Mouse (Mus musculus) intestine, embryonic 15.5 days (tissue): ENCODE results near the gene Car9. TPM values are rescaled to one million over a fixed set of nuclear protein-coding genes. Genes with fewer than 3 reads are reported as not detected.

Source experiments
- ATAC-seq: fragments of 200-750 bp; cut with Nextera tagmentation; 2 replicates; pipeline ENCODE4 v1.8.0; 2017; ENCODE audit warnings: moderate TSS enrichment, moderate library complexity
- H3K27ac ChIP-seq: fragments of 300-500 bp; sonication (generic); 2 replicates; pipeline ENCODE4 v1.5.1; 2015; ENCODE audit warnings: mild to moderate bottlenecking, inconsistent platforms
- H3K27me3 ChIP-seq: fragments of 300-500 bp; sonication (generic); replicated peaks from 2 replicates; pipeline ENCODE4 v1.6.1; 2015; ENCODE audit warnings: inconsistent platforms
- H3K36me3 ChIP-seq: fragments of 300-500 bp; sonication (generic); 2 replicates; pipeline ENCODE4 v1.6.1; 2015; ENCODE audit warnings: inconsistent platforms
- H3K4me1 ChIP-seq: fragments of 300-500 bp; sonication (generic); replicated peaks from 2 replicates; pipeline ENCODE4 v1.6.1; 2015; ENCODE audit warnings: inconsistent platforms
- H3K4me2 ChIP-seq: fragments of 300-500 bp; sonication (generic); replicated peaks from 2 replicates; pipeline ENCODE4 v1.6.1; 2015; ENCODE audit warnings: mild to moderate bottlenecking, inconsistent platforms
- H3K4me3 ChIP-seq: fragments of 300-500 bp; sonication (generic); replicated peaks from 2 replicates; pipeline ENCODE4 v1.5.1; 2015; ENCODE audit warnings: inconsistent platforms
- H3K9ac ChIP-seq: fragments of 300-500 bp; sonication (generic); 2 replicates; pipeline ENCODE4 v1.6.1; 2015; ENCODE audit warnings: inconsistent platforms
- H3K9me3 ChIP-seq: fragments of 300-500 bp; sonication (generic); 2 replicates; pipeline ENCODE4 v1.6.1; 2016; ENCODE audit warnings: inconsistent platforms
- WGBS: fragments of 180-500 bp; shearing (Covaris S2); methylation state at CpG from one replicate; pipeline ENCODE4 v1.1.7; 2015; 5-methylcytosine and 5-hydroxymethylcytosine counted together
- polyA plus RNA-seq: library from polyadenylated mRNA; unstranded; fragments of >200 nt; fragmentation: Nextera tagmentation; extraction: Ambion mirVana; gene quantifications from 2 replicates; pipeline ENCODE4 v1.2.1, GENCODE M21; 2015

Gene Car9
- 18.0 and 30.0 TPM in 2 replicates for polyA plus RNA-seq

DNA sequence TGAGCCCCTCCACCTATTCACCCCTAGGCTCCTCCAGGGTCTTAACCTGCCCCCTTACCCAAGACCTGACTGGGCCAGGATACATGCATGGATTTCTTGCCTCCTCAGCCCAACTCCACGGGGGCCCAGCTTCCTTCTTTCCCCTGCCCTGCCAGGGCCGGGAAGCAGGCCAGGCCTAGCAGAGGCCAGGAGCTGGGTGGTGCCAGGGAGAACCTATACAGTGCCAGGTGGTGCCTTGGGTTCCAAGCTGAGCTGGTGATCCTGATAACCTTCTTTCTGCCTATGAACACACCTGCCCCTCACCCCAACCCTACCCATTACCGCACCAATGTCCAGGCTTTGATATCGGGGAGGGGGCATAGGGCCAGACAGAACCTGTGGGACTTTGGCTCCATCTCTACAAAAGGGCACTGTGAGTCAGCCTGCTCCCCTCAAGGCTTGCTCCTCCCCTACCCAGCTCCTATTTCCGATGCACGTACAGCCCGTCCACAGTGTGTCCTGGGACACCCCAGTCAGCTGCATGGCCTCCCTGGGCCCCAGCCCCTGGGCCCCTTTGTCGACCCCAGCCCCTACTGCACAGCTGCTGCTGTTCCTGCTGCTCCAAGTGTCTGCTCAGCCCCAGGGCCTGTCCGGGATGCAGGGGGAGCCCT is at the start of gene Car9:
Car9 (plus strand) TSS at position 431 of the 650 bp plus-strand sequence.
- Histone ChIP-seq H3K4me3 (peak within 1 kb of the TSS; percentile 53), H3K27me3 (no peaks in the 10 kb centered on the region), H3K9ac (peak within 1 kb of the TSS; percentile 58), H3K4me1 (peaks cover 32% of the 10 kb centered on the region), H3K36me3 (no peaks in the 10 kb centered on the region), H3K27ac (peak within 1 kb of the TSS; percentile 41), H3K4me2 (peak within 1 kb of the TSS; percentile 87), H3K9me3 (no peaks in the 10 kb centered on the region)
- ATAC-seq = peak; percentile 16; the same call in 1 of the 2 replicates
- 52% methylated on average over 9 of the region's 9 CpGs for WGBS

DNA sequence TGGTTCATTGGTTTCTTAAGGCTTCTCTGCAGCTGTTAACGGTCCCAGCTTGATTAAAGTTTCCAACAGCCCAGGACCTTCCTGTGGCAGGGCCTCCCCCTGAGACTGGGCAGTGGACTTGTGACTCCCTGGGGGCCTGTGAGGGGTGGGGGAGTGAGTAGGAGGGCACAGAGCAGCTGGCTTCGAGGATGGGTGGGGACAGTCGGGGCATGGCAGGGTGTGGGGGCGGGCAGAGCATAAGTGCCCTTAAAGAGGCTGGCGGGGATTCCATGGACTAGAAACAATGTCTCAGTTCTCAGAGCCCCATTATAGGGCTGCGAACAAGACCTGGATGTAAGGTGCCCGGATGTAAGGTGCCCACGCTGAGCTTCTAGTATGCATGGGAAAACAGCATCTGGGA is 49.6 kb upstream of the Car9 start:
- no peak overlapping the region for H3K4me3 ChIP-seq
- H3K4me2 ChIP-seq = no peak overlapping the region
- H3K27ac ChIP-seq = no peak overlapping the region
- no peak overlapping the region for H3K9ac ChIP-seq
- no peaks in the 10 kb centered on the region for H3K9me3 ChIP-seq
- WGBS = 23% methylated on average over 8 of the region's 8 CpGs
- H3K36me3 ChIP-seq = no peaks in the 10 kb centered on the region
- peaks cover 18% of the 10 kb centered on the region for H3K4me1 ChIP-seq
- ATAC-seq = no peak
- peaks cover 17% of the 10 kb centered on the region for H3K27me3 ChIP-seq

DNA sequence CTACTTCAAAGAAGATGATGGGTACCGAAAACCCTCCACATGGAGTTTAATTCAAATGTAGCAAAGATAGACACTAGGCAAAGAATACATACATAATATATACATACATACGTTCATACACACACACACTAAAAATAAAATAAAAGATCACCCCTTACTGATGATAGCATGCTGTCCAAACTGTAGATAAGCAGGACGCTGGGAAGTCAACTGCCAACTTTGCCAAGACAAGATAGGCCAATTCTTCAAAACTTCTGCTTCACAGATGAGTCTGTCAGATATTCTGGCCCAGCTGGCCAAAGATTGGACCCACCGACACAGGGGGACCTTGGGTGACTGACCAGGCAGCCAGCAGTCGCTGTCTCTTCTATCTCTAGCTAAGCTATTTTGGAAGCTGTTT is 43.7 kb upstream of the Car9 start:
- 91% methylated on average over 5 of the region's 5 CpGs for WGBS
- H3K9ac ChIP-seq = no peak overlapping the region
- ATAC-seq = no peak
- no peaks in the 10 kb centered on the region for H3K27me3 ChIP-seq
- H3K4me1 ChIP-seq = no peaks in the 10 kb centered on the region
- no peak overlapping the region for H3K4me3 ChIP-seq
- H3K9me3 ChIP-seq = no peaks in the 10 kb centered on the region
- H3K27ac ChIP-seq = no peak overlapping the region
- no peak overlapping the region for H3K4me2 ChIP-seq
- H3K36me3 ChIP-seq = no peaks in the 10 kb centered on the region

DNA sequence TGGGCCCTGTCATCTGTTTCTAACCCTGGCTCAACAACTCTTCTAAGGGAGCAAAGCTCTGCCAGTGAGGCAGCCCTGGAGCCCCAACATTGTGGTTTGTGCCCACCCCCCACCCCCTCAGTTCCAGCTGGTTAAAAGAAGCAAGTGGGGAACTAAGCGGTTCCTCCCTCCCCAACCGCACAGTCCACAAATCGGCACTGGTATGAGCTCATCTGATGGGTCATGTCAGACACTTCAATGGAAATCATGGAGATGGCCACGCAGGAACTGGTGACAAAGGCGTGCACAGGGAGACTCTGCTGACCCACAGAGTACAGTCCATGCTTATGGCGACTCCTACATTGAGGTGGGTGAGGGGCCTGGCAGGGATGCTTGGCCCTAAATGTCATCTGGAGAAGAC is 40.8 kb upstream of the Car9 start:
- H3K27me3 ChIP-seq = no peaks in the 10 kb centered on the region
- H3K27ac ChIP-seq = no peak overlapping the region
- H3K4me1 ChIP-seq = no peaks in the 10 kb centered on the region
- no peak overlapping the region for H3K4me2 ChIP-seq
- no peaks in the 10 kb centered on the region for H3K9me3 ChIP-seq
- H3K36me3 ChIP-seq = no peaks in the 10 kb centered on the region
- no peak for ATAC-seq
- no peak overlapping the region for H3K4me3 ChIP-seq
- WGBS = 87% methylated on average over 6 of the region's 6 CpGs
- H3K9ac ChIP-seq = no peak overlapping the region

DNA sequence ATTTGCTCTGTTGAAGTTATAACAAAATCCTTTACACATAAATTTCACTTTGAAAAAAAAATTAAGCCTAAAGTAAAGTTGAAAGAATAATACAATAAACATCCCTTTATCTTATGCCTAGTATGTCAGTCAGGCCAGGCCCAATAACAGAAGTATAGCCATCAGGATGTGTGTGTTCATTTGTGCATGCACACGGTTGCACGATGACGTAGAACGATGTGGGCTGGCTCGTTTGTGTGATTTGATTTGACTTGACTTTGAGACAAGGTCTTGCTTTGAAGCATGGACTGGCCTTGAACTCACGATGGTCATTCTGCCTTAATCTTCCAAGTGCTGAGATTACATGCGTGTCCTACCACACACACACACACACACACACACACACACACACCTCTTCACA is 39.9 kb upstream of the Car9 start:
- Histone ChIP-seq H3K36me3 (no peaks in the 10 kb centered on the region), H3K27me3 (no peaks in the 10 kb centered on the region), H3K4me1 (no peaks in the 10 kb centered on the region), H3K9ac (no peak overlapping the region), H3K27ac (no peak overlapping the region), H3K4me2 (no peak overlapping the region), H3K9me3 (no peaks in the 10 kb centered on the region), H3K4me3 (no peak overlapping the region)
- WGBS = 85% methylated on average over 7 of the region's 7 CpGs
- ATAC-seq = no peak

DNA sequence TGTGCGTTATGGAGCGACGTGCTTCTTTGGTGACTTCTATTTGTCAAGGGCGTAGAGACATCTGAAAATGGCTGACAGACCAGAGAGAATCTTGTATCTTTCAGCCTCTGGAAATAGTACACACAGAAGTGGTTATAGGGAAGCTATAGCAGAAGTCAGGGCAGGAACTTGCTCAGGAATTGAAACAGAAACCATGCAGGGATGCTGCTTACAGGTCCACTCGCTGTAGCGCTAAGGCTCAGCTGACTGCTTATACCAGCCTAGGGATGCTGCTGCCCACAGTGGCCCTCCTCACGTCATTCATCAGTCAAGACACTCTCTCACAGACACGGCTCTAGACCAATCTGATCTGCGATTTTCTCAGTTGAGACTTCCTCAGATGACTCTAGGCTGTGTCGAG is 36.5 kb upstream of the Car9 start:
- no peaks in the 10 kb centered on the region for H3K27me3 ChIP-seq
- WGBS = 86% methylated on average over 10 of the region's 10 CpGs
- no peak for ATAC-seq
- no peak overlapping the region for H3K4me2 ChIP-seq
- no peaks in the 10 kb centered on the region for H3K36me3 ChIP-seq
- no peak overlapping the region for H3K27ac ChIP-seq
- H3K4me3 ChIP-seq = no peak overlapping the region
- no peaks in the 10 kb centered on the region for H3K4me1 ChIP-seq
- H3K9me3 ChIP-seq = no peaks in the 10 kb centered on the region
- no peak overlapping the region for H3K9ac ChIP-seq

DNA sequence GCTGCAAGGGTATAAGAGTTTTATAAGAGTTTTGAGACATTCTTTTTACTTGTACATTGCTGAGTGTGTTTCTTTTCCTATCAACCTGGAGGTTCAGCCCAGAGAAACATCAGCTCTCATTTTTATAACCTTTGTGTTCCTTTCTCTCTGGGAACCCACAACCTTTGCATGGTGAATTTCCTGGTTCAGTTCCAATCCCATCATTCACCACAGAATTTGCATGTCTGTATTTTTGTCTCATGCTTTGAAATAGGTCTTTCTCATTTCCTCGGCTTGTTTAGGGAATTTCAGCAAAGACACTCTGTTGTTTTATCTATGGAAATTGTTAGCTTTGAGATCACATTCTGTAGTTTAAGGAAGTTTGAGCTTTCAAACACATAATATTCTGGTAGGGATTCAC is 33.1 kb upstream of the Car9 start:
- H3K27ac ChIP-seq = no peak overlapping the region
- H3K4me1 ChIP-seq = no peaks in the 10 kb centered on the region
- 63% methylated on average over 1 of the region's 1 CpGs for WGBS
- no peak overlapping the region for H3K9ac ChIP-seq
- no peaks in the 10 kb centered on the region for H3K36me3 ChIP-seq
- H3K4me2 ChIP-seq = no peak overlapping the region
- no peaks in the 10 kb centered on the region for H3K27me3 ChIP-seq
- no peak for ATAC-seq
- H3K9me3 ChIP-seq = no peaks in the 10 kb centered on the region
- H3K4me3 ChIP-seq = no peak overlapping the region

DNA sequence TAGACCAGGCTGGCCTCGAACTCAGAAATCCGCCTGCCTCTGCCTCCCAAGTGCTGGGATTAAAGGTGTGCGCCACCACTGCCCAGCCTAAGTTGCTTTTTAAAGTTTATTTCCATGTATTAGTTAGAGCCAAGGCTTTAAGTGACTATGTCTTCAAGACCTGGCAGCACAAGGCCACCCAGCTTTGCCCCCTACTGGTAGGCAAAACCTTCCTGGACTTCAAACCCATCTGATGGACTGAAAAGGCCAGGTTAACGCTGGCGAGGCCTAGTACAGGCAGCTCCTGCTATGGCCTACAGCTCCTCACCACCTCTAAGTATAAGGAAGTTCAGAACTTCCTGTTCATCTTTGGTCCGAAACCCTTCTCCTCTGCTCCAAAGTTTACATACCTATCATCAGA is 30.2 kb upstream of the Car9 start:
- no peak overlapping the region for H3K4me2 ChIP-seq
- H3K9ac ChIP-seq = no peak overlapping the region
- H3K27ac ChIP-seq = no peak overlapping the region
- ATAC-seq = no peak
- H3K27me3 ChIP-seq = no peaks in the 10 kb centered on the region
- WGBS = 86% methylated on average over 6 of the region's 6 CpGs
- no peaks in the 10 kb centered on the region for H3K36me3 ChIP-seq
- H3K4me1 ChIP-seq = no peaks in the 10 kb centered on the region
- H3K4me3 ChIP-seq = no peak overlapping the region
- no peaks in the 10 kb centered on the region for H3K9me3 ChIP-seq

DNA sequence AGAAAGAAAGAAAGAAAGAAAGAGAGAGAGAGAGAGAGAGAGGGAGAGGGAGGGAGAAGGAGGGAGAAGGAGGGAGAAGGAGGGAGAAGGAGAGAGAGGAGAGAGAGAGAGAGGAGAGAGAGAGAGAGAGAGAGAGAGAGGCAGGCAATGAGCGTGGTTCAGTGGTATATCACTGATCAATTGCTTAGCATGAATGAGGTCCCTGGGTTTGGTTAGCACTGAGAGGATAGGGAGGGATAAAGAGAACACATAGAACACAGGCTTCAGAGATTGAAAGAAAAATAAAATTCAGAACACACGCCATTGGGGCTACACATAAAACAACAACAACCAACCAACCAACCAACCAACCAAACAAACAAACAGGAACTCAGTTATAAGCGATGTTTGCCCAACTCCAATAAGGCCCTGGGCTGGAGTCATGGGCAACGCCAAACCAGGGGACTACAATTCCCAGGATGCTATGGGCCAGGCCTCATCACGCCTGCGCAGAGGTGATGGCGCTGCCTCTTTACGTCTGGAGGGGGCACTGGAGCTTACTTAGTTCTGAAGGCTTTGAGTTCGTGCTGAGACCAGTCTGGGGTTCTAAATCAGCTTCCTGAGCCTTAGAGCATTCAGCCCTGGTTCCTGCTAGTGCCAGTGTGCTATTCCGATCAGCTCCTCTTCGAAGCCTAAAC is 28.8 kb upstream of the Car9 start:
- ATAC-seq = peak; percentile 90
- H3K36me3 ChIP-seq = no peaks in the 10 kb centered on the region
- no peak overlapping the region for H3K27ac ChIP-seq
- 22% methylated on average over 11 of the region's 11 CpGs for WGBS
- H3K4me2 ChIP-seq = peak overlapping the region; percentile 59
- no peak overlapping the region for H3K9ac ChIP-seq
- peak overlapping the region; percentile 23 for H3K4me3 ChIP-seq
- H3K4me1 ChIP-seq = no peaks in the 10 kb centered on the region
- no peaks in the 10 kb centered on the region for H3K9me3 ChIP-seq
- H3K27me3 ChIP-seq = no peaks in the 10 kb centered on the region

DNA sequence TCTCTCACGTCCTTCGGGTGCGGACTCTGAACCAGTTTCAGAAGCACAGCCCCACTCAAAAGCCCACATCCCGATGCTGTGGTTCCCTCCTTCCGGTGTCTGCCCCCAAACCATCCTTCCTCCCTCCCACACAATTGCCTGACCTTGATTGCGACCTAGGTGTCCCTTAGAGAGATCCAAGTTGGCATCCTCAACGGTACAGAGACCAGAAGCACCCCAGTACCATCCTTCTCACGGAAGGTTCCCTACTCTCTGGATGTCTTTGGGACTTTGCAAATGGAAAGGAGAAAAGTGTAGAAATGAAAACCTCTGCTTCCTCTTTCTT is 28.3 kb upstream of the Car9 start:
- H3K27ac ChIP-seq = no peak overlapping the region
- no peak overlapping the region for H3K9ac ChIP-seq
- no peaks in the 10 kb centered on the region for H3K36me3 ChIP-seq
- ATAC-seq = peak; percentile 4; the same call in 1 of the 2 replicates
- no peaks in the 10 kb centered on the region for H3K4me1 ChIP-seq
- H3K4me2 ChIP-seq = peak overlapping the region; percentile 59
- peak overlapping the region; percentile 23 for H3K4me3 ChIP-seq
- no peaks in the 10 kb centered on the region for H3K9me3 ChIP-seq
- no peaks in the 10 kb centered on the region for H3K27me3 ChIP-seq
- 51% methylated on average over 8 of the region's 8 CpGs for WGBS

DNA sequence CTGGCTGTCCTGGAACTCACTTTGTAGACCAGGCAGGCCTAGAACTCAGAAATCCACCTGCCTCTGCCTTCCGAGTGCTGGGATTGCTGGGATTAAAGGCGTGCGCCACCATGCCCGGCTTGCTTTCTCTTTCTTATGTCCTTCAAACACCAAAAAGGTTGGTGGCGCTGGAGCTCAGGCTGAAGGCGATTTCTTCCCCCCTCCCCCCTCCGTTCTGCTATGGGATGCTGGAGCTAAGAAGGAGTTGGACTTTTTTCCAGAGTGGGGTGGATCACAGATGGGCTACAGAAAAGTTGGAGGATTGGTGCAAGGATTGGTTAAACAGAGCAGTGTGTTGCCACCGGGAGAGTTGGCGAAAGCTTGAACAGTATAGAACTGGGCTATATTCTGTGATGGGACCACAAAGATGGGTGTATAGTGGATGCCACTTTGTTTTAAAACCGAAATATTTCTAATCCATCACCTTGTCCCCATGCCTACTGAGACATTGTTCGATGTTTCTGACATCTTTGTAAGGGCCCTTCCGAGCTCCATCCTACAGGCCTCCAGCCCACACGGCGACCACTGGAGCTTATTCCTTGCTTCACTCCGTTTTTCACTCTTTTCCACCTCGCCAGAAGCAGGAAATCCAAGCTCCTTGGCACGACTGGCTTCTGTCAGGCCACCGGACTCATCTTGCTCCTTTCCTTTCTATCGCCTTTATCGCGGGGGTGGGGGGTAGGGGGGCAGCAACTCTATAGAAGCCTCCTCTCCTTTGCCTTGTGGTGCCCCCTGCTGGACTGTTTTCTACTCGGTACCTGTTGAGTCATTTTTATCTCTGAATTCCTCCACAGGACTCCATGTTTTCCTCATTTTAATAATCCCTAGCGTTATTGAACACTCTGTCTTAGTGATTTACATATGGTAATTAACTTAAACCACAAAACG is 27.6 kb upstream of the Car9 start:
- Histone ChIP-seq H3K4me1 (no peaks in the 10 kb centered on the region), H3K9ac (no peak overlapping the region), H3K4me2 (peak overlapping the region; percentile 38; the same call in 1 of the 2 replicates), H3K9me3 (no peaks in the 10 kb centered on the region), H3K27ac (no peak overlapping the region), H3K4me3 (no peak overlapping the region), H3K36me3 (no peaks in the 10 kb centered on the region), H3K27me3 (no peaks in the 10 kb centered on the region)
- WGBS = 47% methylated on average over 24 of the region's 24 CpGs
- ATAC-seq = no peak

DNA sequence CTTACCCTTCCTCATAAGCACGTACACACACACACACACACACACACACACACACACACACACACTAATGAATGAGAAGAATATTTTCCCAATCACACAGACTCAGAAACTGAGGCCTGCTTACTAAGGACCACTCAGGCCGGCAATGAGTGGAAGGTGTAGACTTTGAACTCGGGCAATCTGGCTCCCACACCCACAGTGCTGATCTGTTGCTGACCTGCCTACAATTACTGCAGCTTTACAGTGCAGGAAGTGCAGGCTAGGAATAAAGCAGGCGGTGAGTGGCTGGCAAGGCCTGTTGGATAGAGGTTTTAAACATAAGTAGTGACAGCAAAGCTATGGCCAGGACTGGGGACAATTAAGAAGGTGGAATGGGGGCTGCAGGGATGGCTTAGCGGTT is 25.8 kb upstream of the Car9 start:
- no peaks in the 10 kb centered on the region for H3K36me3 ChIP-seq
- H3K9ac ChIP-seq = no peak overlapping the region
- H3K9me3 ChIP-seq = no peaks in the 10 kb centered on the region
- no peaks in the 10 kb centered on the region for H3K4me1 ChIP-seq
- H3K27me3 ChIP-seq = no peaks in the 10 kb centered on the region
- ATAC-seq = peak; percentile 85
- no peak overlapping the region for H3K4me2 ChIP-seq
- H3K27ac ChIP-seq = no peak overlapping the region
- 68% methylated on average over 5 of the region's 5 CpGs for WGBS
- no peak overlapping the region for H3K4me3 ChIP-seq
